Mouse (Mus musculus) liver, adult 2 months (tissue): Measurements from ENCODE around the gene Cfap157.

Source experiments
- CTCF ChIP-seq: fragments of 200-500 bp; IDR thresholded peaks from 2 replicates; pipeline ENCODE4 v1.5.1; 2011; ENCODE audit warnings: low read depth, low read length, control low read depth
- POLR2A ChIP-seq: fragments of 200-500 bp; IDR thresholded peaks from 2 replicates; pipeline ENCODE4 v1.6.1; 2011; ENCODE audit warnings: low read length, control low read depth; ENCODE audit not compliant: insufficient read depth; ENCODE audit errors: extremely low read depth

GRCm38 (mm10) chr2:32750887-32751664, 33.2 kb downstream of the Cfap157 start:
- TF ChIP-seq POLR2A (0 out of 2 replicates have a peak, but pooled peaks have one; percentile 47), CTCF (0 out of 2 replicates have a peak, but pooled peaks have one; percentile 5)
